Mouse (Mus musculus) kidney, postnatal 25 days (tissue): ENCODE data around the gene Ovch2.

Experiments used
- DNase-seq, 2 experiments: peaks; one replicate each; pipeline ENCODE4 v3.0.0; 2021; ENCODE audit warnings: mixed read lengths in 2 of 2

Gene Ovch2

DNA sequence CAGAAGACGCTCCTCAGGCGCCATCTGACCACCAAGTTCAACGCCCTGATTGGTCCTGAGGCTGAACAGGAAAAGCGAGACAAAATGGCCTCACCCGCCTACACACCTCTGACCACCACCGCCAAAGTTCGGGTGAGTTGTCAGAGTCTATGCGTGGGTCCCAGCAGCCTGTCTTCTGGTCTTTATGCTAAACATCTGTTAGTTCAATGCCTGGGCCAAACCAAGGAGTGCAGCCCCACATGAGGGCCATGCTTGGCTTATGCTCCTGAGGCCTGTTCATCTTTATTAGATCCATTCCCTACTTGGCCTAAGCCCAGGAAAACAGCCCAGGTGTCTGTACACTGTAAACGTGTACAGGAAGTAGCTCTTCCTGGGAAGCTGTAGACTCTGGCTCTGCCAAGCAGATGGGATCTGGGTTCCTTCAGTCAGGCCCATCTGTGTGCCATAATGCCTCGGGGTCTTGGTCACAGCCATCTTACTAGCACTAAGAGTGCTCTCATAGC is 58.0 kb downstream of the Ovch2 start:
- DNase-seq: no peak

DNA sequence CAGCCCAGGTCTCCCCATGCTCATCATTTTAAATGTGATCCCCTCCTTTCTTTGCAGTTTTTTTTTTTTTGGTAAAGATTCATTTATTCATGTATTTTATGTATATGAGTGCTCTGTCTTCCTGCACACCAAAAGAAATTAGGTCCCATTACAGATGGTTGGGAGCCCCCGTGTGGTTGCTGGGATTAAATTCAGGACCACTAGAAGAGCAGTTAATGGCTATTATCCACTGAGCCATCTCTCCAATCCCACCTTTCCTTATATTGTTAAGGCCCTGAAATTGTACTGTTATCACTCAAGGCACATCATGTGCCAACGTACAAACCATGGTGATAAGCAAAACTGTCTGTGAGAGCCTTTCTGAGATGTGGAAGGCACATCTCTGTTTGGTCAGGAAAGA is 62.3 kb downstream of the Ovch2 start:
- peak in 1 of 2 experiments; percentile 32 for DNase-seq

DNA sequence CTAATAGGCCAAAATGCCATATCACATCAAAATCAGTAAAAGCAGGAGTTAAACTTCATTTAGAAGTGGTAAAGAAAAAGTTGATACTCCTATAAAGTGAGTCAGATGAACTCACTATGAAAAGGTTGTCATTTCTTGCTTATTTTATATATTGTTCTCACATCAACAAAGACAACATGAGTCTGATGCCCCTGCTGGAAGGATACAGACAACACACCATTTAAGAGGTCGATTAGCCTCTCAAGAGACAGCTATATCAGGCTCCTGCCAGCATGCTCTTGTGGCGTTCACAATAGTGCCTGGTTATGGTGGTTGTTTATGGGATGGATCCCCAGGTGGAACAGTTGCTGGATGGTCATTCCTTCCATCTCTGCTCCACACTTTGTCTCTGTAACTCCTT is 67.8 kb downstream of the Ovch2 start:
- no peak for DNase-seq
